Mouse (Mus musculus) megakaryocyte progenitor cell, adult 5-6 weeks (primary cell): ENCODE results near the gene Lrrc10. TPM values are rescaled to one million over a fixed set of nuclear protein-coding genes. Genes with fewer than 3 reads are reported as not detected.
"Not testable (repeated sequence)": the region's sequence is repeated elsewhere in the genome, so short reads cannot be mapped to it uniquely, and the experiment has no call there.

Source experiments
- ATAC-seq: replicated peaks from 2 replicates; pipeline ENCODE4 v1.8.0; 2016; ENCODE audit warnings: mild to moderate bottlenecking, moderate TSS enrichment, inconsistent platforms; ENCODE audit not compliant: poor library complexity
- total RNA-seq, 2 experiments: library from RNA; stranded (forward) in 1 of 2; stranded (reverse) in 1 of 2; fragments of 157-497, 149-512 nt in 1 of 2; fragments of 200-1000 nt in 1 of 2; gene quantifications; 2 replicates each; pipeline versions ENCODE4 v1.2.3 to v1.2.4; 2015 to 2017

Lrrc10 gene
- total RNA-seq (2015) (not detected in 2 replicates), total RNA-seq (2017) (not detected in 2 replicates)

GRCm38 (mm10) chr10:117045175-117046056, at the start of gene Lrrc10:
Gene Lrrc10 (plus strand): TSS chr10:117045341.
- ATAC-seq = peak; percentile 29; the same call in 1 of the 2 replicates

GRCm38 (mm10) chr10:116995584-116996235, 49.4 kb upstream of the Lrrc10 start:
- no peak for ATAC-seq

- peak; percentile 87 for ATAC-seq
Observed at GRCm38 (mm10) chr10:116996236-116996600, 48.9 kb upstream of the Lrrc10 start.

- no peak for ATAC-seq
Observed at GRCm38 (mm10) chr10:116998716-116999455, 46.3 kb upstream of the Lrrc10 start.

GRCm38 (mm10) chr10:117000975-117001374, 44.2 kb upstream of the Lrrc10 start:
- no peak for ATAC-seq

GRCm38 (mm10) chr10:117004695-117005094, 40.4 kb upstream of the Lrrc10 start:
- no peak for ATAC-seq

GRCm38 (mm10) chr10:117005707-117006464, 39.3 kb upstream of the Lrrc10 start:
- no peak for ATAC-seq

- ATAC-seq = no peak
Observed at GRCm38 (mm10) chr10:117009691-117010090, 35.5 kb upstream of the Lrrc10 start.

GRCm38 (mm10) chr10:117011047-117011446, 34.1 kb upstream of the Lrrc10 start:
- no peak for ATAC-seq

GRCm38 (mm10) chr10:117013689-117014390, 31.3 kb upstream of the Lrrc10 start:
- ATAC-seq = no peak

GRCm38 (mm10) chr10:117014565-117014964, 30.6 kb upstream of the Lrrc10 start:
- ATAC-seq = no peak; the same call in 1 of the 2 replicates

GRCm38 (mm10) chr10:117018281-117018840, 26.8 kb upstream of the Lrrc10 start:
- ATAC-seq = no peak

GRCm38 (mm10) chr10:117021020-117021754, 24.0 kb upstream of the Lrrc10 start:
- ATAC-seq = no peak

- peak; percentile 40; the same call in 1 of the 2 replicates for ATAC-seq
Observed at GRCm38 (mm10) chr10:117023693-117024092, 21.4 kb upstream of the Lrrc10 start.

GRCm38 (mm10) chr10:117025776-117026175, 19.4 kb upstream of the Lrrc10 start:
- not testable (repeated sequence) for ATAC-seq

- peak; percentile 59 for ATAC-seq
Observed at GRCm38 (mm10) chr10:117026176-117026575, 19.0 kb upstream of the Lrrc10 start.

- ATAC-seq = no peak
Observed at GRCm38 (mm10) chr10:117031160-117031559, 14.0 kb upstream of the Lrrc10 start.

GRCm38 (mm10) chr10:117033785-117034184, 11.4 kb upstream of the Lrrc10 start:
- peak; percentile 99 for ATAC-seq

GRCm38 (mm10) chr10:117040355-117040754, 4.8 kb upstream of the Lrrc10 start:
- ATAC-seq = peak; percentile 63
